Mouse (Mus musculus): ENCODE results near the gene Slc9a7. TPM values are rescaled to one million over a fixed set of nuclear protein-coding genes. Genes with fewer than 3 reads are reported as not detected.

The Slc9a7 gene
- polyA plus RNA-seq (2014; fragmentation: Nextera tagmentation; extraction: Ambion mirVana) = 8.2 and 9.7 TPM in 2 replicates

- Histone ChIP-seq H3K27me3 (ENCODE audit: control insufficient read depth, insufficient read depth, low read length) (no peaks in the 10 kb centered on the region), H3K4me2 (ENCODE audit: low read length) (peak within 1 kb of the TSS; percentile 64), H3K36me3 (ENCODE audit: control insufficient read depth, insufficient read depth, low read length) (no peaks in the 10 kb centered on the region), H3K4me3 (ENCODE audit: control insufficient read depth in 1 of 2, insufficient read depth in 1 of 2, low read depth in 1 of 2, low read length in 2 of 2) (peak within 1 kb of the TSS; percentile 66 to 83), H3K9me3 (ENCODE audit: control insufficient read depth, low read length) (no peaks in the 10 kb centered on the region), H3K4me1 (ENCODE audit: control insufficient read depth in 2 of 2, insufficient read depth in 2 of 2, low read length in 2 of 2) (no peaks in the 10 kb centered on the region), H3K9ac (ENCODE audit: low read length) (peak within 1 kb of the TSS; percentile 78), H3K27ac (replicated peaks in 1 of 2; ENCODE audit: control insufficient read depth in 1 of 2, insufficient read depth in 1 of 2, low read depth in 2 of 2, low read length in 2 of 2) (peak within 1 kb of the TSS; percentile 47 to 49; a peak in 3 of 4 replicates)
- WGBS = 12% methylated on average over 42 of the region's 65 CpGs
- peak; percentile 79 for ATAC-seq (ENCODE audit: insufficient number of reproducible peaks, insufficient read depth, low FRiP score, low read depth)
Observed at GRCm38 (mm10) chrX:20291282-20292039, at the start of gene Slc9a7. TSS of gene Slc9a7 (minus strand) at chrX:20291807.

- WGBS = 12% methylated on average over 2 of the region's 2 CpGs
- no peak overlapping the region for H3K9ac ChIP-seq (ENCODE audit: low read length)
- no peaks in the 10 kb centered on the region for H3K36me3 ChIP-seq (ENCODE audit: control insufficient read depth, insufficient read depth, low read length)
- H3K27me3 ChIP-seq (ENCODE audit: control insufficient read depth, insufficient read depth, low read length) = no peaks in the 10 kb centered on the region
- H3K4me2 ChIP-seq (ENCODE audit: low read length) = no peak overlapping the region
- no peaks in the 10 kb centered on the region for H3K4me1 ChIP-seq (ENCODE audit: control insufficient read depth in 2 of 2, insufficient read depth in 2 of 2, low read length in 2 of 2)
- H3K9me3 ChIP-seq (ENCODE audit: control insufficient read depth, low read length) = no peaks in the 10 kb centered on the region
- no peak overlapping the region for H3K27ac ChIP-seq (replicated peaks in 1 of 2; ENCODE audit: control insufficient read depth in 1 of 2, insufficient read depth in 1 of 2, low read depth in 2 of 2, low read length in 2 of 2)
- no peak for ATAC-seq (ENCODE audit: insufficient number of reproducible peaks, insufficient read depth, low FRiP score, low read depth)
- no peak overlapping the region for H3K4me3 ChIP-seq (ENCODE audit: control insufficient read depth in 1 of 2, insufficient read depth in 1 of 2, low read depth in 1 of 2, low read length in 2 of 2)
Observed at GRCm38 (mm10) chrX:20335722-20336121, 44.1 kb upstream of the Slc9a7 start.

- Histone ChIP-seq H3K27me3 (ENCODE audit: control insufficient read depth, insufficient read depth, low read length) (no peaks in the 10 kb centered on the region), H3K4me2 (ENCODE audit: low read length) (no peak overlapping the region), H3K4me1 (ENCODE audit: control insufficient read depth in 2 of 2, insufficient read depth in 2 of 2, low read length in 2 of 2) (no peaks in the 10 kb centered on the region), H3K4me3 (ENCODE audit: control insufficient read depth in 1 of 2, insufficient read depth in 1 of 2, low read depth in 1 of 2, low read length in 2 of 2) (no peak overlapping the region), H3K9ac (ENCODE audit: low read length) (no peak overlapping the region), H3K9me3 (ENCODE audit: control insufficient read depth, low read length) (no peaks in the 10 kb centered on the region), H3K27ac (replicated peaks in 1 of 2; ENCODE audit: control insufficient read depth in 1 of 2, insufficient read depth in 1 of 2, low read depth in 2 of 2, low read length in 2 of 2) (no peak overlapping the region), H3K36me3 (ENCODE audit: control insufficient read depth, insufficient read depth, low read length) (no peaks in the 10 kb centered on the region)
- no peak for ATAC-seq (ENCODE audit: insufficient number of reproducible peaks, insufficient read depth, low FRiP score, low read depth)
- 56% methylated on average over 1 of the region's 1 CpGs for WGBS
Observed at GRCm38 (mm10) chrX:20332756-20333155, 41.1 kb upstream of the Slc9a7 start.

GRCm38 (mm10) chrX:20307215-20307614, 15.6 kb upstream of the Slc9a7 start:
- H3K9me3 ChIP-seq (ENCODE audit: control insufficient read depth, low read length) = no peaks in the 10 kb centered on the region
- no peak overlapping the region for H3K27ac ChIP-seq (replicated peaks in 1 of 2; ENCODE audit: control insufficient read depth in 1 of 2, insufficient read depth in 1 of 2, low read depth in 2 of 2, low read length in 2 of 2)
- no peaks in the 10 kb centered on the region for H3K4me1 ChIP-seq (ENCODE audit: control insufficient read depth in 2 of 2, insufficient read depth in 2 of 2, low read length in 2 of 2)
- no peak overlapping the region for H3K4me3 ChIP-seq (ENCODE audit: control insufficient read depth in 1 of 2, insufficient read depth in 1 of 2, low read depth in 1 of 2, low read length in 2 of 2)
- ATAC-seq (ENCODE audit: insufficient number of reproducible peaks, insufficient read depth, low FRiP score, low read depth) = no peak
- no peaks in the 10 kb centered on the region for H3K36me3 ChIP-seq (ENCODE audit: control insufficient read depth, insufficient read depth, low read length)
- H3K4me2 ChIP-seq (ENCODE audit: low read length) = no peak overlapping the region
- no peaks in the 10 kb centered on the region for H3K27me3 ChIP-seq (ENCODE audit: control insufficient read depth, insufficient read depth, low read length)
- no peak overlapping the region for H3K9ac ChIP-seq (ENCODE audit: low read length)
- WGBS = 42% methylated on average over 3 of the region's 3 CpGs

- Histone ChIP-seq H3K4me2 (ENCODE audit: low read length) (no peak overlapping the region), H3K27me3 (ENCODE audit: control insufficient read depth, insufficient read depth, low read length) (no peaks in the 10 kb centered on the region), H3K9ac (ENCODE audit: low read length) (no peak overlapping the region), H3K27ac (replicated peaks in 1 of 2; ENCODE audit: control insufficient read depth in 1 of 2, insufficient read depth in 1 of 2, low read depth in 2 of 2, low read length in 2 of 2) (peak overlapping the region; percentile 60 to 64), H3K4me1 (ENCODE audit: control insufficient read depth in 2 of 2, insufficient read depth in 2 of 2, low read length in 2 of 2) (no peaks in the 10 kb centered on the region), H3K9me3 (ENCODE audit: control insufficient read depth, low read length) (no peaks in the 10 kb centered on the region), H3K4me3 (ENCODE audit: control insufficient read depth in 1 of 2, insufficient read depth in 1 of 2, low read depth in 1 of 2, low read length in 2 of 2) (no peak overlapping the region), H3K36me3 (ENCODE audit: control insufficient read depth, insufficient read depth, low read length) (no peaks in the 10 kb centered on the region)
- ATAC-seq (ENCODE audit: insufficient number of reproducible peaks, insufficient read depth, low FRiP score, low read depth) = no peak; the same call in 1 of the 2 replicates
Observed at GRCm38 (mm10) chrX:20305941-20306340, 14.3 kb upstream of the Slc9a7 start.

- ATAC-seq (ENCODE audit: insufficient number of reproducible peaks, insufficient read depth, low FRiP score, low read depth) = no peak
- Histone ChIP-seq H3K27me3 (ENCODE audit: control insufficient read depth, insufficient read depth, low read length) (no peaks in the 10 kb centered on the region), H3K9me3 (ENCODE audit: control insufficient read depth, low read length) (no peaks in the 10 kb centered on the region), H3K36me3 (ENCODE audit: control insufficient read depth, insufficient read depth, low read length) (no peaks in the 10 kb centered on the region), H3K4me2 (ENCODE audit: low read length) (no peak overlapping the region), H3K27ac (replicated peaks in 1 of 2; ENCODE audit: control insufficient read depth in 1 of 2, insufficient read depth in 1 of 2, low read depth in 2 of 2, low read length in 2 of 2) (peak overlapping the region; percentile 25 to 32; a peak in 2 of 4 replicates), H3K9ac (ENCODE audit: low read length) (no peak overlapping the region), H3K4me1 (ENCODE audit: control insufficient read depth in 2 of 2, insufficient read depth in 2 of 2, low read length in 2 of 2) (no peaks in the 10 kb centered on the region), H3K4me3 (ENCODE audit: control insufficient read depth in 1 of 2, insufficient read depth in 1 of 2, low read depth in 1 of 2, low read length in 2 of 2) (no peak overlapping the region)
Observed at GRCm38 (mm10) chrX:20303280-20303679, 11.7 kb upstream of the Slc9a7 start.

- Histone ChIP-seq H3K4me2 (ENCODE audit: low read length) (peak overlapping the region; percentile 64), H3K27me3 (ENCODE audit: control insufficient read depth, insufficient read depth, low read length) (no peaks in the 10 kb centered on the region), H3K4me3 (ENCODE audit: control insufficient read depth in 1 of 2, insufficient read depth in 1 of 2, low read depth in 1 of 2, low read length in 2 of 2) (peak overlapping the region; percentile 66 to 83), H3K36me3 (ENCODE audit: control insufficient read depth, insufficient read depth, low read length) (no peaks in the 10 kb centered on the region), H3K9me3 (ENCODE audit: control insufficient read depth, low read length) (no peaks in the 10 kb centered on the region), H3K4me1 (ENCODE audit: control insufficient read depth in 2 of 2, insufficient read depth in 2 of 2, low read length in 2 of 2) (no peaks in the 10 kb centered on the region), H3K9ac (ENCODE audit: low read length) (peak overlapping the region; percentile 78; the same call in 1 of the 2 replicates), H3K27ac (replicated peaks in 1 of 2; ENCODE audit: control insufficient read depth in 1 of 2, insufficient read depth in 1 of 2, low read depth in 2 of 2, low read length in 2 of 2) (no peak overlapping the region)
- ATAC-seq (ENCODE audit: insufficient number of reproducible peaks, insufficient read depth, low FRiP score, low read depth) = no peak
- WGBS = 33% methylated on average over 11 of the region's 11 CpGs
Observed at GRCm38 (mm10) chrX:20292040-20292417, 422 bp upstream of the Slc9a7 start.

GRCm38 (mm10) chrX:20290715-20291114, 892 bp downstream of the Slc9a7 start:
- Histone ChIP-seq H3K4me1 (ENCODE audit: control insufficient read depth in 2 of 2, insufficient read depth in 2 of 2, low read length in 2 of 2) (no peaks in the 10 kb centered on the region), H3K4me2 (ENCODE audit: low read length) (peak overlapping the region; percentile 64), H3K9me3 (ENCODE audit: control insufficient read depth, low read length) (no peaks in the 10 kb centered on the region), H3K27ac (replicated peaks in 1 of 2; ENCODE audit: control insufficient read depth in 1 of 2, insufficient read depth in 1 of 2, low read depth in 2 of 2, low read length in 2 of 2) (peak overlapping the region; percentile 47 to 49; a peak in 1 of 4 replicates), H3K36me3 (ENCODE audit: control insufficient read depth, insufficient read depth, low read length) (no peaks in the 10 kb centered on the region), H3K9ac (ENCODE audit: low read length) (peak overlapping the region; percentile 78), H3K4me3 (ENCODE audit: control insufficient read depth in 1 of 2, insufficient read depth in 1 of 2, low read depth in 1 of 2, low read length in 2 of 2) (peak overlapping the region; percentile 66 to 83), H3K27me3 (ENCODE audit: control insufficient read depth, insufficient read depth, low read length) (no peaks in the 10 kb centered on the region)
- no peak for ATAC-seq (ENCODE audit: insufficient number of reproducible peaks, insufficient read depth, low FRiP score, low read depth)
- 11% methylated on average over 5 of the region's 5 CpGs for WGBS

All from heart, embryonic 14.5 days (tissue).